Mouse (Mus musculus) MEL (cell line): Measurements from ENCODE around the gene 2310022A10Rik. TPM values are rescaled to one million over a fixed set of nuclear protein-coding genes. Genes with fewer than 3 reads are reported as not detected.

Source experiments
- DNase-seq: peaks from one replicate; pipeline ENCODE4 v3.0.0; 2011; ENCODE audit warnings: low read depth, low spot score
- H3K27ac ChIP-seq: 2 replicates; pipeline ENCODE4 v1.5.1; 2012; ENCODE audit warnings: low read depth, mild to moderate bottlenecking, control low read depth, low read length, moderate library complexity; ENCODE audit not compliant: control insufficient read depth
- H3K27me3 ChIP-seq, 2 experiments: fragments of 150-350 bp in 1 of 2; sonication (generic) in 1 of 2; 2 replicates each; pipeline ENCODE4 v1.6.1; 2012; ENCODE audit warnings: low read length in 2 of 2, mild to moderate bottlenecking in 2 of 2, improper control_type of control experiment in 1 of 2, moderate library complexity in 1 of 2; ENCODE audit not compliant: insufficient read depth in 2 of 2, control insufficient read depth in 1 of 2
- H3K36me3 ChIP-seq, 2 experiments: 2 replicates each; pipeline ENCODE4 v1.6.1; 2012 to 2014; ENCODE audit warnings: low read length in 2 of 2, improper control_type of control experiment in 1 of 2, inconsistent platforms in 1 of 2, mild to moderate bottlenecking in 1 of 2; ENCODE audit not compliant: insufficient read depth in 2 of 2, control insufficient read depth in 1 of 2
- H3K4me1 ChIP-seq, 2 experiments: fragments of 150-350 bp in 1 of 2; sonication (generic) in 1 of 2; 2 replicates each; pipeline ENCODE4 v1.6.1; 2012; ENCODE audit warnings: low read length in 2 of 2, improper control_type of control experiment in 1 of 2, mild to moderate bottlenecking in 1 of 2; ENCODE audit not compliant: insufficient read depth in 2 of 2, control insufficient read depth in 1 of 2
- H3K4me3 ChIP-seq, 2 experiments: fragments of 150-350 bp in 1 of 2; sonication (generic) in 1 of 2; 2 replicates each; pipeline ENCODE4 v1.5.1; 2012; ENCODE audit warnings: low read depth in 2 of 2, low read length in 2 of 2, mild to moderate bottlenecking in 2 of 2, moderate library complexity in 2 of 2, control low read depth in 1 of 2, improper control_type of control experiment in 1 of 2; ENCODE audit not compliant: control insufficient read depth in 1 of 2, insufficient read depth in 1 of 2
- H3K79me2 ChIP-seq: 2 replicates; pipeline ENCODE4 v1.6.1; 2012; ENCODE audit warnings: mild to moderate bottlenecking, low read length, moderate library complexity; ENCODE audit not compliant: control insufficient read depth, poor library complexity, insufficient read depth
- H3K9ac ChIP-seq: 2 replicates; pipeline ENCODE4 v1.6.1; 2012; ENCODE audit warnings: low read depth, mild to moderate bottlenecking, control low read depth, low read length, moderate library complexity; ENCODE audit not compliant: control insufficient read depth, poor library complexity, severe bottlenecking
- H3K9me3 ChIP-seq: fragments of 150-350 bp; sonication (generic); replicated peaks from 2 replicates; pipeline ENCODE4 v1.6.1; 2012; ENCODE audit warnings: mild to moderate bottlenecking, low read length, improper control_type of control experiment, moderate library complexity; ENCODE audit not compliant: insufficient read depth
- CHD2 ChIP-seq: IDR thresholded peaks from 2 replicates; pipeline ENCODE4 v1.6.1; 2011; ENCODE audit warnings: low read length, improper control_type of control experiment
- CTCF ChIP-seq, 3 experiments: IDR thresholded peaks in 2 of 3; conservative IDR thresholded peaks in 1 of 3; 2 replicates each; pipeline ENCODE4 v1.5.1; 2011 to 2012; ENCODE audit warnings: low read length in 3 of 3, low read depth in 2 of 3, mild to moderate bottlenecking in 2 of 3, improper control_type of control experiment in 1 of 3, inconsistent platforms in 1 of 3, mixed read lengths in 1 of 3, moderate library complexity in 1 of 3; ENCODE audit not compliant: control insufficient read depth in 1 of 3, insufficient read depth in 1 of 3, poor library complexity in 1 of 3, severe bottlenecking in 1 of 3
- ETS1 ChIP-seq: IDR thresholded peaks from 2 replicates; pipeline ENCODE4 v1.6.1; 2012; ENCODE audit warnings: low read depth, mild to moderate bottlenecking, inconsistent platforms, low read length, improper control_type of control experiment, moderate library complexity
- JUND ChIP-seq: IDR thresholded peaks from 2 replicates; pipeline ENCODE4 v1.6.1; 2011; ENCODE audit warnings: low read depth, mild to moderate bottlenecking, improper control_type of control experiment, low read length
- MAFK ChIP-seq: IDR thresholded peaks from 2 replicates; pipeline ENCODE4 v1.6.1; 2011; ENCODE audit warnings: low read depth, mild to moderate bottlenecking, low read length, improper control_type of control experiment, borderline replicate concordance
- MAX ChIP-seq: IDR thresholded peaks from 2 replicates; pipeline ENCODE4 v1.6.1; 2011; ENCODE audit warnings: low read length, improper control_type of control experiment
- MAZ ChIP-seq: IDR thresholded peaks from 2 replicates; pipeline ENCODE4 v1.6.1; 2012; ENCODE audit warnings: low read depth, mild to moderate bottlenecking, inconsistent platforms, low read length, improper control_type of control experiment
- MEF2A ChIP-seq: IDR thresholded peaks from 2 replicates; pipeline ENCODE4 v1.6.1; 2014; ENCODE audit warnings: low read depth, mild to moderate bottlenecking, inconsistent platforms, low read length, improper control_type of control experiment; ENCODE audit not compliant: poor library complexity, insufficient replicate concordance, severe bottlenecking; ENCODE audit errors: extremely low read depth
- MXI1 ChIP-seq: IDR thresholded peaks from 2 replicates; pipeline ENCODE4 v1.6.1; 2011; ENCODE audit warnings: mild to moderate bottlenecking, low read depth, low read length, improper control_type of control experiment
- MYB ChIP-seq: IDR thresholded peaks from 2 replicates; pipeline ENCODE4 v1.6.1; 2011; ENCODE audit warnings: mild to moderate bottlenecking, low read depth, low read length, improper control_type of control experiment
- MYC ChIP-seq: IDR thresholded peaks from 2 replicates; pipeline ENCODE4 v1.6.1; 2011; ENCODE audit warnings: low read depth, mild to moderate bottlenecking, low read length, improper control_type of control experiment, moderate library complexity
- NRF1 ChIP-seq: IDR thresholded peaks from 2 replicates; pipeline ENCODE4 v1.6.1; 2014; ENCODE audit warnings: low read depth, mild to moderate bottlenecking, inconsistent platforms, low read length, improper control_type of control experiment, moderate library complexity; ENCODE audit not compliant: poor library complexity, insufficient read depth, severe bottlenecking
- POLR2AphosphoS2 ChIP-seq: IDR thresholded peaks from 2 replicates; pipeline ENCODE4 v1.6.1; 2011; ENCODE audit warnings: low read length, improper control_type of control experiment
- POLR2AphosphoS5 ChIP-seq: IDR thresholded peaks from 2 replicates; pipeline ENCODE4 v1.6.1; 2012; ENCODE audit warnings: low read depth, borderline replicate concordance, mild to moderate bottlenecking, inconsistent platforms, low read length, moderate library complexity, mixed read lengths
- RAD21 ChIP-seq: IDR thresholded peaks from 2 replicates; pipeline ENCODE4 v1.6.1; 2011; ENCODE audit warnings: mild to moderate bottlenecking, low read depth, low read length, improper control_type of control experiment
- SMC3 ChIP-seq: IDR thresholded peaks from 2 replicates; pipeline ENCODE4 v1.6.1; 2011; ENCODE audit warnings: low read depth, low read length, improper control_type of control experiment
- TAL1 ChIP-seq: IDR thresholded peaks from 2 replicates; pipeline ENCODE4 v1.6.1; 2012; ENCODE audit warnings: mild to moderate bottlenecking, inconsistent platforms, low read length, moderate library complexity, mixed read lengths
- USF1 ChIP-seq: IDR thresholded peaks from 2 replicates; pipeline ENCODE4 v1.6.1; 2014; ENCODE audit warnings: low read depth, mild to moderate bottlenecking, inconsistent platforms, low read length, improper control_type of control experiment, moderate library complexity
- ZC3H11A ChIP-seq: IDR thresholded peaks from 2 replicates; pipeline ENCODE4 v1.6.1; 2012; ENCODE audit warnings: low read depth, mild to moderate bottlenecking, inconsistent platforms, low read length, improper control_type of control experiment
- ZNF384 ChIP-seq: IDR thresholded peaks from 2 replicates; pipeline ENCODE4 v1.6.1; 2012; ENCODE audit warnings: low read depth, mild to moderate bottlenecking, inconsistent platforms, low read length, improper control_type of control experiment
- polyA plus RNA-seq, 2 experiments: library from polyadenylated mRNA; stranded (reverse) in 1 of 2; unstranded in 1 of 2; fragments of >175 nt in 1 of 2; fragments of >200 nt in 1 of 2; gene quantifications; 2 replicates each; pipeline versions ENCODE4 v1.2.1 to v1.2.4; 2012; ENCODE audit warnings: low replicate concordance in 2 of 2, low read depth in 1 of 2; ENCODE audit not compliant: insufficient read length in 2 of 2, insufficient read depth in 1 of 2, missing spikeins in 1 of 2
- total RNA-seq: library from RNA; depleted of rRNA; stranded (reverse); fragments of 300-350 nt; gene quantifications from 2 replicates; pipeline ENCODE4 v1.2.3, GENCODE M21; 2012

2310022A10Rik gene
- total and polyA plus RNA-seq, 3 experiments = 6.6 to 33.2 TPM; not detected in 1

- peaks cover 0 to 3% of the 10 kb centered on the region in 2 experiments; a peak in 1 of 4 replicates for H3K4me1 ChIP-seq
- H3K4me3 ChIP-seq = no peak overlapping the region
- DNase-seq = no peak
- H3K27ac ChIP-seq = no peak overlapping the region
- no peak for TF ChIP-seq MEF2A
- no peak for TF ChIP-seq RAD21
- H3K79me2 ChIP-seq = no peaks in the 10 kb centered on the region
- no peak overlapping the region for H3K9ac ChIP-seq
- no peaks in the 10 kb centered on the region for H3K9me3 ChIP-seq
- H3K36me3 ChIP-seq = no peaks in the 10 kb centered on the region
- no peaks in the 10 kb centered on the region for H3K27me3 ChIP-seq
These were observed 29.2 kb upstream of the 2310022A10Rik start for GRCm38 (mm10) chr7:27523805-27524204.

- DNase-seq = peak; percentile 89
- peak overlapping the region; percentile 2 to 25; a peak in 1 of 4 replicates for H3K4me3 ChIP-seq
- peak; percentile 96 for TF ChIP-seq SMC3
- no peak for TF ChIP-seq MAFK
- no peak for TF ChIP-seq USF1
- TF ChIP-seq ZC3H11A = peak; percentile 67
- no peak for TF ChIP-seq POLR2AphosphoS5
- TF ChIP-seq POLR2AphosphoS2 = no peak
- no peak for TF ChIP-seq CHD2
- TF ChIP-seq MXI1 = peak; percentile 38; the same call in 1 of the 2 replicates
- peak; percentile 97 to 98 (median 98) for TF ChIP-seq CTCF (IDR thresholded peaks at IDR 0.05 in 2 of 3, conservative IDR thresholded peaks at IDR 0.05 in 1 of 3; ENCODE audit: control insufficient read depth in 1 of 3, insufficient read depth in 1 of 3, low read depth in 2 of 3, low read length in 3 of 3, poor library complexity in 1 of 3, severe bottlenecking in 1 of 3)
- TF ChIP-seq MAZ = 0 out of 2 replicates have a peak, but pooled peaks have one; percentile 45
- peak; percentile 60; the same call in 1 of the 2 replicates for TF ChIP-seq MYC
- no peak for TF ChIP-seq MYB
- TF ChIP-seq ETS1 = no peak
- no peak for TF ChIP-seq ZNF384
- TF ChIP-seq TAL1 = no peak
- TF ChIP-seq RAD21 = peak; percentile 65
- TF ChIP-seq NRF1 = no peak
- 0 out of 2 replicates have a peak, but pooled peaks have one; percentile 27 for TF ChIP-seq MAX
- TF ChIP-seq MEF2A = no peak
- TF ChIP-seq JUND = no peak
- TF ChIP-seq, all 39 proteins: peak for 8
- no peaks in the 10 kb centered on the region for H3K27me3 ChIP-seq
- H3K4me1 ChIP-seq = no peaks in the 10 kb centered on the region; a peak in 1 of 4 replicates
- no peaks in the 10 kb centered on the region for H3K36me3 ChIP-seq
- H3K9ac ChIP-seq = peak overlapping the region; percentile 46
- H3K79me2 ChIP-seq = no peaks in the 10 kb centered on the region
- no peak overlapping the region for H3K27ac ChIP-seq
- no peaks in the 10 kb centered on the region for H3K9me3 ChIP-seq
These were observed 26.8 kb upstream of the 2310022A10Rik start for GRCm38 (mm10) chr7:27526039-27526827.
